Mouse (Mus musculus): ENCODE data around the gene Macrod2. TPM values are rescaled to one million over a fixed set of nuclear protein-coding genes. Genes with fewer than 3 reads are reported as not detected.

The Macrod2 gene
- polyA plus RNA-seq, 1 experiment from 2014 or later: 23.7 TPM

- Histone ChIP-seq H3K4me1 (no peaks in the 10 kb centered on the region), H3K4me3 (no peak overlapping the region), H3K27me3 (replicated peaks) (no peaks in the 10 kb centered on the region), H3K4me2 (no peak overlapping the region), H3K27ac (replicated peaks) (no peak overlapping the region), H3K9me3 (no peaks in the 10 kb centered on the region), H3K9ac (no peak overlapping the region), H3K36me3 (no peaks in the 10 kb centered on the region)
- WGBS: 86% methylated on average over 4 of the region's 4 CpGs
- no peak for ATAC-seq (ENCODE audit: extremely low read depth, insufficient number of reproducible peaks, low FRiP score, low TSS enrichment)
Observed at GRCm38 (mm10) chr2:140811693-140812092, 416.6 kb downstream of the Macrod2 start.

DNA sequence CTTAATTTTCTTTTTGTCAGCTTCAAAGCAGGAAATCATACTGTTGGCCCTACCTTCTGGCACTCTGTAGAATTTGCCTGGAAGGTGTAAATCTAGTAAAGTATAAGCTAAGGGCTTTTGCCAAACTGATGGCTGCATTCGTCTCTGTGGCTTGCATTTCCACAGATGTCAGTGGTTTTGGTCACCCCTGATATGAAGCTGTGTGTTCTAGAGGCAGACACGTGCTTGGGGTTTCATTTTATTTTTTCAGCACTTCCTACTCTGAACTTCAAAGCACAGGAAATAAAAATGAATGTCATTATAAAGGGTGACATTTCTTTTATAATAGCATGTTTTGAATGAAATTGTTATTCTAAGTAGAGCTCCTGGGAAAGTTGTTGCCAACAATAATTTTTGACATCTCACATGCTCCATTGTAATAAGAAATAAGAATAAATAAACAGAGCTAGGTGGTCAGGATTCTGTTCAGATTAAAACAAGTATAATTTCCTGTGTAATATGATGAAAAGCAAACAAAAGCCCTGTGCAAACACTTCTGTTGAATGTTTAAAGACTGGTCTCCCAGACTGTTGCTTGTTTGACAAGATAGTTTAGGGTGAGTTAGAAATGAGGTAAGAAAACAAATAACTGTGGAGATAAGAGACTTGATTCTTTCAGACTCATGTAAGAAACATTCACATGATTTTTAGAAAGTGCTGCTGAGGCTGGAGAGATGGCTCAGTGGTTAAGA lies 424.4 kb downstream of the Macrod2 start:
- 38% methylated on average over 2 of the region's 2 CpGs for WGBS
- no peak for ATAC-seq (ENCODE audit: extremely low read depth, insufficient number of reproducible peaks, low FRiP score, low TSS enrichment)
- Histone ChIP-seq H3K36me3 (no peaks in the 10 kb centered on the region), H3K27ac (replicated peaks) (no peak overlapping the region), H3K4me3 (no peak overlapping the region), H3K4me2 (no peak overlapping the region), H3K4me1 (peaks cover 3% of the 10 kb centered on the region; the same call in 1 of the 2 replicates), H3K27me3 (replicated peaks) (no peaks in the 10 kb centered on the region), H3K9ac (no peak overlapping the region), H3K9me3 (no peaks in the 10 kb centered on the region)

GRCm38 (mm10) chr2:140822378-140822777 lies 427.3 kb downstream of the Macrod2 start:
- no peaks in the 10 kb centered on the region for H3K27me3 ChIP-seq (replicated peaks)
- no peak overlapping the region for H3K4me3 ChIP-seq
- H3K27ac ChIP-seq (replicated peaks): no peak overlapping the region
- ATAC-seq (ENCODE audit: extremely low read depth, insufficient number of reproducible peaks, low FRiP score, low TSS enrichment): no peak
- no peak overlapping the region for H3K4me2 ChIP-seq
- H3K4me1 ChIP-seq: peaks cover 3% of the 10 kb centered on the region; the same call in 1 of the 2 replicates
- no peaks in the 10 kb centered on the region for H3K36me3 ChIP-seq
- 84% methylated on average over 3 of the region's 3 CpGs for WGBS
- no peaks in the 10 kb centered on the region for H3K9me3 ChIP-seq
- H3K9ac ChIP-seq: no peak overlapping the region

DNA sequence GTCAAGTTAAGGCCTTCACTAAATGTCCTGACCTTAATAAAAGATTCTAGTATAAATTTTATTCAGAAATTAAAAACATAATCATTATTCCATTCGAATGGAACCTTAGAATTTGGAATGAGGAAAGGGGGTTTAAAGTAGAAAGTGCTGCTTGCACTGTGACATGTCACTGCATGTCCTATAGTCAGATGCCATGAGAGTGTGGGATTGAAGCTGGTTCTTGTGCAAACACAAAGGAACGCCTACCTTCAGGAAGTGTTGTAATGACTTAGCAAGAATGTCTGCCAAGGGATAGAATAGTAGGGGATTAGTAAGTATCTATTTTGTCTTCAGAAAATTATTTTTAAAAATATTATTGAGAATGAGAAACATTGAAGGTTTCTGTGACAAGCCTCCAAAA lies 431.1 kb downstream of the Macrod2 start:
- Histone ChIP-seq H3K9ac (no peak overlapping the region), H3K4me3 (no peak overlapping the region), H3K36me3 (no peaks in the 10 kb centered on the region), H3K4me1 (peaks cover 5% of the 10 kb centered on the region), H3K27ac (replicated peaks) (no peak overlapping the region), H3K4me2 (no peak overlapping the region), H3K27me3 (replicated peaks) (no peaks in the 10 kb centered on the region), H3K9me3 (no peaks in the 10 kb centered on the region)
- ATAC-seq (ENCODE audit: extremely low read depth, insufficient number of reproducible peaks, low FRiP score, low TSS enrichment): no peak
- WGBS: 63% methylated on average over 2 of the region's 2 CpGs

- Histone ChIP-seq H3K4me1 (peaks cover 5% of the 10 kb centered on the region), H3K27ac (replicated peaks) (no peak overlapping the region), H3K36me3 (no peaks in the 10 kb centered on the region), H3K4me3 (no peak overlapping the region), H3K4me2 (no peak overlapping the region), H3K9me3 (no peaks in the 10 kb centered on the region), H3K9ac (no peak overlapping the region), H3K27me3 (replicated peaks) (no peaks in the 10 kb centered on the region)
- no peak for ATAC-seq (ENCODE audit: extremely low read depth, insufficient number of reproducible peaks, low FRiP score, low TSS enrichment)
- 74% methylated on average over 5 of the region's 5 CpGs for WGBS
Observed at GRCm38 (mm10) chr2:140828859-140829258, 433.8 kb downstream of the Macrod2 start.

DNA sequence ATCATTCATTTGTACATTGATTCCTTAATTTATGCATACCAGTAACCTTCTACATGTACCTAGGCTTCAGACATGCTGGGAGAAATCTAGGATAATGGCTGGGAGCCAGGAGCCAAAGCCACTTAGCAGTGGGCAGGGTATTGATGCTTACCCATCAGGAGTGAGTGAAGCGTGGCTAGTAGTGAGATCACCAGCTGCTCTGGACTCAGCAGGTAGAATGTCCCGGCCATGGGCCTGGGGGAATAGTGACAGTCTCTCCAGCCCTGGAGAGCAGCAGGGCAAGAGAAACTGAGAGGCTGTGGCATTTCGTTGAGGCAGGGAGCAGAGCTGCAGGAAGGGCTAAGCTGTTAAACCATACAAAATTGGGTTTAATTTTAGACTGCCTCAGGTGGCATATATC lies 435.0 kb downstream of the Macrod2 start:
- Histone ChIP-seq H3K4me1 (peaks cover 8% of the 10 kb centered on the region), H3K27me3 (replicated peaks) (no peaks in the 10 kb centered on the region), H3K4me2 (no peak overlapping the region), H3K27ac (replicated peaks) (no peak overlapping the region), H3K36me3 (no peaks in the 10 kb centered on the region), H3K4me3 (no peak overlapping the region), H3K9me3 (no peaks in the 10 kb centered on the region), H3K9ac (no peak overlapping the region)
- 41% methylated on average over 3 of the region's 3 CpGs for WGBS
- ATAC-seq (ENCODE audit: extremely low read depth, insufficient number of reproducible peaks, low FRiP score, low TSS enrichment): no peak

DNA sequence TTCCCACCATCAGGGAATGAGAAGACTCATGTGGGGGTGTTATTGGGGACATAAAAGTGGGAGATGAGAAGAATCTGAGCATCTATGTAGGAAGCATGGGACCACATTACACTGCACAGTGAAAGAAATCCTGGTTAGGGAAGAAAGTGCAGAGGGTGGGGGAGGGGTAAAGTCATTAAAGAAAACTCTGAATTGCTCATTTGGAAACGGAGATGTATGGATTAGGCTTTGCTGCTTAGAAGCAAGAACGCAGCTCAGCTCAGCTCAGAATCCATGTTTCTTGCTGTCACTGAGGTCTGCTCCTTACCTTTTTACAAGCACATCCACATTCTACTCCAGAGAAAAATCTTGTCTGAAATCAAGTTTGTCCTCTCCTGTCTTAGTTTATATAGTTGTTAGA lies 444.3 kb downstream of the Macrod2 start:
- no peak for ATAC-seq (ENCODE audit: extremely low read depth, insufficient number of reproducible peaks, low FRiP score, low TSS enrichment)
- H3K27ac ChIP-seq (replicated peaks): no peak overlapping the region
- H3K4me1 ChIP-seq: peaks cover 41% of the 10 kb centered on the region
- H3K4me2 ChIP-seq: no peak overlapping the region; the same call in 1 of the 2 replicates
- H3K36me3 ChIP-seq: no peaks in the 10 kb centered on the region
- no peak overlapping the region for H3K9ac ChIP-seq
- H3K27me3 ChIP-seq (replicated peaks): no peaks in the 10 kb centered on the region
- 67% methylated on average over 2 of the region's 2 CpGs for WGBS
- no peak overlapping the region for H3K4me3 ChIP-seq
- no peaks in the 10 kb centered on the region for H3K9me3 ChIP-seq

GRCm38 (mm10) chr2:140839880-140840279 lies 444.8 kb downstream of the Macrod2 start:
- H3K27me3 ChIP-seq (replicated peaks): no peaks in the 10 kb centered on the region
- no peaks in the 10 kb centered on the region for H3K36me3 ChIP-seq
- no peaks in the 10 kb centered on the region for H3K9me3 ChIP-seq
- H3K4me3 ChIP-seq: no peak overlapping the region
- no peak overlapping the region for H3K9ac ChIP-seq
- H3K27ac ChIP-seq (replicated peaks): no peak overlapping the region
- H3K4me1 ChIP-seq: peaks cover 44% of the 10 kb centered on the region
- no peak overlapping the region; the same call in 1 of the 2 replicates for H3K4me2 ChIP-seq
- peak; percentile 63; the same call in 1 of the 2 replicates for ATAC-seq (ENCODE audit: extremely low read depth, insufficient number of reproducible peaks, low FRiP score, low TSS enrichment)
- WGBS: 22% methylated on average over 3 of the region's 3 CpGs

GRCm38 (mm10) chr2:140844030-140844429 lies 448.9 kb downstream of the Macrod2 start:
- H3K9me3 ChIP-seq: no peaks in the 10 kb centered on the region
- H3K36me3 ChIP-seq: no peaks in the 10 kb centered on the region
- no peak for ATAC-seq (ENCODE audit: extremely low read depth, insufficient number of reproducible peaks, low FRiP score, low TSS enrichment)
- H3K27ac ChIP-seq (replicated peaks): no peak overlapping the region
- peaks cover 28% of the 10 kb centered on the region for H3K4me1 ChIP-seq
- WGBS: 60% methylated on average over 5 of the region's 5 CpGs
- H3K4me3 ChIP-seq: no peak overlapping the region
- no peak overlapping the region for H3K9ac ChIP-seq
- H3K27me3 ChIP-seq (replicated peaks): no peaks in the 10 kb centered on the region
- H3K4me2 ChIP-seq: no peak overlapping the region

GRCm38 (mm10) chr2:140847817-140848428 lies 452.8 kb downstream of the Macrod2 start:
- WGBS: 92% methylated on average over 5 of the region's 5 CpGs
- Histone ChIP-seq H3K27ac (replicated peaks) (no peak overlapping the region), H3K4me2 (no peak overlapping the region), H3K27me3 (replicated peaks) (no peaks in the 10 kb centered on the region), H3K9ac (no peak overlapping the region), H3K4me1 (peaks cover 21% of the 10 kb centered on the region), H3K36me3 (no peaks in the 10 kb centered on the region), H3K4me3 (no peak overlapping the region), H3K9me3 (no peaks in the 10 kb centered on the region)
- no peak; the same call in 1 of the 2 replicates for ATAC-seq (ENCODE audit: extremely low read depth, insufficient number of reproducible peaks, low FRiP score, low TSS enrichment)

- Histone ChIP-seq H3K36me3 (no peaks in the 10 kb centered on the region), H3K27me3 (replicated peaks) (no peaks in the 10 kb centered on the region), H3K4me3 (no peak overlapping the region), H3K4me2 (peak overlapping the region; percentile 51), H3K9me3 (no peaks in the 10 kb centered on the region), H3K9ac (no peak overlapping the region), H3K4me1 (peaks cover 22% of the 10 kb centered on the region), H3K27ac (replicated peaks) (no peak overlapping the region)
- ATAC-seq (ENCODE audit: extremely low read depth, insufficient number of reproducible peaks, low FRiP score, low TSS enrichment): no peak
- 46% methylated on average over 9 of the region's 9 CpGs for WGBS
Observed at GRCm38 (mm10) chr2:140853538-140853937, 458.4 kb downstream of the Macrod2 start.

DNA sequence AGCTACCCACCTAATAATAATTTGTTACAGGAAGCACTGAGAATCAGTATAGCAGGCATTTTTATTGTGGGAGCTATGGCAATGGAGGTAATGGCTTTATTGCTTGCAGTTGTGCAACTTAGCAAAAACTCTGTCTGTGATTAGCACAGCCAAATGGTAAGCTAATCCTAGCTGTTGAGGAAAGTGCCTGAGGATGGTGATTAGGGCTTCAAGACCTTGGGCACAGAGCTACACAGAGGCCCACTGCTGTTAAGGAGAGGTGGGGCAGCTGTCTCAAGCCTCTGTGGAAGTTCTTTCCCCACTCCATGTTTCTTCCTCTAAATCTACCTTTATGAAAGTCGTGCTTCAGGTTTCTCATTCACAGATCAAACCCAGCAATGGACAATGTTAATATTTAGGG lies 466.2 kb downstream of the Macrod2 start:
- Histone ChIP-seq H3K4me2 (no peak overlapping the region), H3K9me3 (no peaks in the 10 kb centered on the region), H3K4me1 (peaks cover 22% of the 10 kb centered on the region), H3K36me3 (no peaks in the 10 kb centered on the region), H3K4me3 (no peak overlapping the region), H3K27ac (replicated peaks) (no peak overlapping the region), H3K27me3 (replicated peaks) (no peaks in the 10 kb centered on the region), H3K9ac (no peak overlapping the region)
- ATAC-seq (ENCODE audit: extremely low read depth, insufficient number of reproducible peaks, low FRiP score, low TSS enrichment): no peak
- 61% methylated on average over 1 of the region's 1 CpGs for WGBS
